Comparison of ENCODE assay signal across 8 mouse cellular contexts in genomic region chr8:71591471-71592373, GRCm38 (mm10). TPM values are rescaled to one million over a fixed set of nuclear protein-coding genes. Genes with fewer than 3 reads are reported as not detected.
A peak's percentile ranks its signal among the peaks of the same experiment; 100 is the strongest.
DNase-seq lines count a peak whose midpoint lies in the region; ATAC-seq and TF ChIP-seq lines count a peak whose summit lies in the region.

Gene Pgls (plus strand): TSS chr8:71592176.

- H3K9ac ChIP-seq in MEL (ENCODE audit: control insufficient read depth, low read depth, low read length, poor library complexity, severe bottlenecking), result peak within 1 kb of the TSS; percentile 89
- peak within 1 kb of the TSS; percentile 74 for H3K9ac ChIP-seq in lung, postnatal 0 days (replicated peaks; ENCODE audit: low read depth)

- H3K79me2 ChIP-seq in MEL (ENCODE audit: control insufficient read depth, insufficient read depth, low read length, poor library complexity), result peaks cover 21% of the 10 kb centered on the region

- peak; percentile 60 to 71 for TF ChIP-seq EP300 in MEL (IDR thresholded peaks at IDR 0.05; ENCODE audit: low read depth in 1 of 2, low read length in 2 of 2)
- TF ChIP-seq EP300 in lung, postnatal 0 days (IDR thresholded peaks at IDR 0.05), result no peak

- no peak for TF ChIP-seq RAD21 in MEL (IDR thresholded peaks at IDR 0.05; ENCODE audit: low read depth, low read length)

- TF ChIP-seq CTCF in MEL (IDR thresholded peaks at IDR 0.05 in 2 of 3, conservative IDR thresholded peaks at IDR 0.05 in 1 of 3; ENCODE audit: control insufficient read depth in 1 of 3, insufficient read depth in 1 of 3, low read depth in 2 of 3, low read length in 3 of 3, poor library complexity in 1 of 3, severe bottlenecking in 1 of 3), result no peak
- TF ChIP-seq CTCF in cerebellum, adult 2 months (IDR thresholded peaks at IDR 0.05; ENCODE audit: borderline replicate concordance, insufficient read depth, low read depth, low read length), result no peak
- no peak; the same call in 1 of the 2 replicates for TF ChIP-seq CTCF in lung, postnatal 0 days (IDR thresholded peaks at IDR 0.05)

- peak within 1 kb of the TSS; percentile 94 for H3K4me2 ChIP-seq in lung, postnatal 0 days (replicated peaks; ENCODE audit: low read depth, low read length)

- no peaks in the 10 kb centered on the region for H3K9me3 ChIP-seq in MEL (replicated peaks; ENCODE audit: insufficient read depth, low read length)
- H3K9me3 ChIP-seq in lung, postnatal 0 days (ENCODE audit: low read length), result no peaks in the 10 kb centered on the region

- TF ChIP-seq POLR2A in MEL (IDR thresholded peaks at IDR 0.05; ENCODE audit: control insufficient read depth in 1 of 2, insufficient read depth in 1 of 2, low read depth in 1 of 2, low read length in 2 of 2, poor library complexity in 1 of 2), result peak; percentile 79 to 94
- peak; percentile 74; the same call in 1 of the 2 replicates for TF ChIP-seq POLR2A in cerebellum, adult 2 months (IDR thresholded peaks at IDR 0.05; ENCODE audit: borderline replicate concordance, insufficient read depth, low read length)

- peak within 1 kb of the TSS; percentile 93 for H3K27ac ChIP-seq in MEL (ENCODE audit: control insufficient read depth, low read depth, low read length)
- H3K27ac ChIP-seq in cerebellum, adult 2 months (ENCODE audit: insufficient read depth, low read length), result peak within 1 kb of the TSS; percentile 90
- peak within 1 kb of the TSS; percentile 96 for H3K27ac ChIP-seq in lung, postnatal 0 days (ENCODE audit: low read length)

- peak within 1 kb of the TSS; percentile 79 to 87 for H3K4me3 ChIP-seq in MEL (ENCODE audit: control insufficient read depth in 1 of 2, insufficient read depth in 1 of 2, low read depth in 2 of 2, low read length in 2 of 2)
- peak within 1 kb of the TSS; percentile 71 for H3K4me3 ChIP-seq in cerebellum, adult 2 months (replicated peaks; ENCODE audit: insufficient read depth, low read depth, low read length)
- H3K4me3 ChIP-seq in lung, postnatal 0 days (ENCODE audit: low read depth, low read length), result peak within 1 kb of the TSS; percentile 71

- H3K27me3 ChIP-seq in MEL (ENCODE audit: control insufficient read depth in 1 of 2, insufficient read depth in 2 of 2, low read length in 2 of 2), result no peaks in the 10 kb centered on the region
- H3K27me3 ChIP-seq in cerebellum, adult 2 months (ENCODE audit: control insufficient read depth, insufficient read depth, low read length), result no peaks in the 10 kb centered on the region
- H3K27me3 ChIP-seq in lung, postnatal 0 days (replicated peaks; ENCODE audit: insufficient read depth, low read length), result no peaks in the 10 kb centered on the region

- ATAC-seq in hematopoietic stem cell, adult 5-6 weeks (replicated peaks in 1 of 2; ENCODE audit: insufficient read depth in 1 of 2, low FRiP score in 2 of 2, low TSS enrichment in 1 of 2, low read depth in 1 of 2, poor library complexity in 2 of 2, severe bottlenecking in 2 of 2), result peak; percentile 60 to 64
- ATAC-seq in lung, postnatal 0 days, result peak; percentile 90

- peak; percentile 96 for DNase-seq in MEL (ENCODE audit: low read depth, low spot score)
- DNase-seq in cerebellum, adult 2 months, result peak; percentile 98
- DNase-seq in forelimb bud, embryonic 11.5 days (ENCODE audit: low read depth, low spot score), result peak; percentile 92
- DNase-seq in layer of hippocampus, adult 9-11 months, result peak; percentile 97
- DNase-seq in lung, postnatal 0 days (ENCODE audit: low spot score), result peak; percentile 97
- peak; percentile 90 for DNase-seq in ovary, postnatal 14 days (ENCODE audit: low spot score)
- peak; percentile 95 for DNase-seq in thymus, postnatal 14 days

- H3K36me3 ChIP-seq in MEL (ENCODE audit: control insufficient read depth in 1 of 2, insufficient read depth in 2 of 2, low read length in 2 of 2), result peaks cover 0 to 12% of the 10 kb centered on the region in 2 experiments; a peak in 3 of 4 replicates
- H3K36me3 ChIP-seq in lung, postnatal 0 days (ENCODE audit: insufficient read depth, low read length), result no peaks in the 10 kb centered on the region

- peaks cover 5 to 21% of the 10 kb centered on the region in 2 experiments for H3K4me1 ChIP-seq in MEL (ENCODE audit: control insufficient read depth in 1 of 2, insufficient read depth in 2 of 2, low read length in 2 of 2)
- H3K4me1 ChIP-seq in cerebellum, adult 2 months (ENCODE audit: control insufficient read depth, insufficient read depth, low read length), result peaks cover 14% of the 10 kb centered on the region
- peaks cover 9% of the 10 kb centered on the region; the same call in 1 of the 2 replicates for H3K4me1 ChIP-seq in lung, postnatal 0 days (ENCODE audit: insufficient read depth, low read depth, low read length)

- WGBS in cerebellum, adult 2 months, result under 1% methylated on average over 71 of the region's 71 CpGs
- WGBS in lung, postnatal 0 days, result under 1% methylated on average over 61 of the region's 71 CpGs

TF ChIP-seq in MEL, 35 proteins besides CTCF, POLR2A, EP300 and RAD21:
- no peak for TF ChIP-seq GABPA (IDR thresholded peaks at IDR 0.05; ENCODE audit: low read depth, low read length)
- peak; percentile 65 for TF ChIP-seq TCF12 (IDR thresholded peaks at IDR 0.05; ENCODE audit: low read depth, low read length)
- TF ChIP-seq SMC3 (IDR thresholded peaks at IDR 0.05; ENCODE audit: low read depth, low read length), result no peak
- peak; percentile 86 for TF ChIP-seq MXI1 (IDR thresholded peaks at IDR 0.05; ENCODE audit: low read depth, low read length)
- TF ChIP-seq ZMIZ1 (IDR thresholded peaks at IDR 0.05; ENCODE audit: low read depth, low read length), result peak; percentile 53; the same call in 1 of the 2 replicates
- TF ChIP-seq MAX (IDR thresholded peaks at IDR 0.05; ENCODE audit: low read length), result peak; percentile 46; the same call in 1 of the 2 replicates
- peak; percentile 76; the same call in 1 of the 2 replicates for TF ChIP-seq SIN3A (IDR thresholded peaks at IDR 0.05; ENCODE audit: low read length)
- TF ChIP-seq CHD1 (IDR thresholded peaks at IDR 0.05; ENCODE audit: low read depth, low read length), result no peak
- no peak for TF ChIP-seq JUND (IDR thresholded peaks at IDR 0.05; ENCODE audit: low read depth, low read length)
- TF ChIP-seq ETS1 (IDR thresholded peaks at IDR 0.05; ENCODE audit: low read depth, low read length), result peak; percentile 76
- peak; percentile 88 for TF ChIP-seq HCFC1 (IDR thresholded peaks at IDR 0.05; ENCODE audit: low read depth, low read length)
- no peak for TF ChIP-seq MEF2A (IDR thresholded peaks at IDR 0.05; ENCODE audit: extremely low read depth, insufficient replicate concordance, low read depth, low read length, poor library complexity, severe bottlenecking)
- peak; percentile 94 for TF ChIP-seq NRF1 (IDR thresholded peaks at IDR 0.05; ENCODE audit: insufficient read depth, low read depth, low read length, poor library complexity, severe bottlenecking)
- peak; percentile 84 for TF ChIP-seq TAL1 (IDR thresholded peaks at IDR 0.05; ENCODE audit: low read length)
- peak; percentile 56; the same call in 1 of the 2 replicates for TF ChIP-seq MYC (IDR thresholded peaks at IDR 0.05; ENCODE audit: low read depth, low read length)
- 0 out of 2 replicates have a peak, but pooled peaks have one; percentile 10 for TF ChIP-seq RCOR1 (IDR thresholded peaks at IDR 0.05; ENCODE audit: low read depth, low read length)
- TF ChIP-seq GATA1 (IDR thresholded peaks at IDR 0.05; ENCODE audit: low read depth, low read length), result peak; percentile 72
- 0 out of 2 replicates have a peak, but pooled peaks have one; percentile 10 for TF ChIP-seq USF1 (IDR thresholded peaks at IDR 0.05; ENCODE audit: low read depth, low read length)
- TF ChIP-seq TBP (IDR thresholded peaks at IDR 0.05; ENCODE audit: low read depth, low read length), result peak; percentile 26; the same call in 1 of the 2 replicates
- TF ChIP-seq E2F4 (IDR thresholded peaks at IDR 0.05; ENCODE audit: borderline replicate concordance, low read depth, low read length), result no peak
- TF ChIP-seq NELFE (IDR thresholded peaks at IDR 0.05; ENCODE audit: low read depth, low read length), result peak; percentile 90
- TF ChIP-seq ELF1 (IDR thresholded peaks at IDR 0.05; ENCODE audit: low read depth, low read length), result peak; percentile 57; the same call in 1 of the 2 replicates
- no peak for TF ChIP-seq UBTF (IDR thresholded peaks at IDR 0.05; ENCODE audit: borderline replicate concordance, insufficient read depth, low read depth, low read length)
- no peak for TF ChIP-seq BHLHE40 (IDR thresholded peaks at IDR 0.05; ENCODE audit: borderline replicate concordance, low read depth, low read length)
- TF ChIP-seq USF2 (IDR thresholded peaks at IDR 0.05; ENCODE audit: borderline replicate concordance in 1 of 2, insufficient read depth in 1 of 2, low read depth in 1 of 2, low read length in 2 of 2), result no peak

RNA-seq across cellular contexts. Expression of gene Pgls, which starts in this region (rescaled TPM):
- total RNA-seq in MEL (2012; rRNA removed), result 219 and 257 TPM in 2 replicates
- 100 to 1,000 TPM in 1 of 2 experiments, not detected in 1; 225 TPM for polyA plus RNA-seq in MEL (2012; ENCODE audit: insufficient read depth in 1 of 2, insufficient read length in 2 of 2, low read depth in 1 of 2, low replicate concordance in 2 of 2, missing spikeins in 1 of 2)
- 42.5 and 42.8 TPM in 2 replicates for polyA plus RNA-seq in cerebellum, adult 2 months (2012; rRNA removed)
- 51.4 and 93.2 TPM in 2 replicates for total RNA-seq in hematopoietic stem cell, adult 5-6 weeks (2017)
- 174 and 177 TPM in 2 replicates for polyA plus RNA-seq in lung, postnatal 0 days (2015; fragmentation: Nextera tagmentation; extraction: Ambion mirVana)

Comparison
In these comparisons a context has a peak if more than half of its experiments do, and no peak if none do; other contexts are left out.
1. Peak in every context shown above with its lines: DNase-seq, ATAC-seq, H3K4me3 ChIP-seq and H3K27ac ChIP-seq.